Comparison of ENCODE assay signal across 15 mouse cellular contexts in genomic region chr13:60262449-60263028, GRCm38 (mm10).
DNase-seq lines count a peak whose midpoint lies in the region; TF ChIP-seq lines count a peak whose summit lies in the region.
"Had no signal": no experiment of that assay in that cellular context is flagged by ENCODE, and none has a peak within 500 bp of the region (broad histone marks: within the 10 kb centered on the region; RNA-seq: fewer than 3 reads in every experiment).

No protein-coding gene starts in this region.

- no peak overlapping the region for H3K4me3 ChIP-seq in heart, adult 2 months
- H3K4me3 ChIP-seq in hindbrain, embryonic 10.5 days: no peak overlapping the region
- H3K4me3 ChIP-seq: forebrain, embryonic 10.5 days; hindbrain, embryonic 15.5 days had no signal

- H3K27me3 ChIP-seq in heart, adult 2 months (ENCODE audit: control insufficient read depth, insufficient read depth, low read length): no peaks in the 10 kb centered on the region
- no peaks in the 10 kb centered on the region for H3K27me3 ChIP-seq in hindbrain, embryonic 10.5 days (ENCODE audit: insufficient read depth, poor library complexity, severe bottlenecking)
- H3K27me3 ChIP-seq: hindbrain, embryonic 15.5 days; Patski had no signal

- H3K9me3 ChIP-seq in hindbrain, embryonic 10.5 days: peaks cover 5% of the 10 kb centered on the region; the same call in 1 of the 2 replicates
- H3K9me3 ChIP-seq: hindbrain, embryonic 15.5 days had no signal

- TF ChIP-seq CTCF in heart, adult 2 months (IDR thresholded peaks at IDR 0.05): no peak

- H3K9ac ChIP-seq in heart, adult 2 months (ENCODE audit: low read depth, low read length): no peak overlapping the region
- H3K9ac ChIP-seq: hindbrain, embryonic 15.5 days had no signal

- H3K36me3 ChIP-seq in heart, adult 2 months (ENCODE audit: control insufficient read depth, insufficient read depth, low read length): no peaks in the 10 kb centered on the region
- H3K36me3 ChIP-seq in hindbrain, embryonic 10.5 days: no peaks in the 10 kb centered on the region
- H3K36me3 ChIP-seq: forebrain, embryonic 10.5 days; hindbrain, embryonic 15.5 days had no signal

- TF ChIP-seq POLR2A in heart, adult 2 months (IDR thresholded peaks at IDR 0.05; ENCODE audit: insufficient read depth, low read depth, low read length): no peak

- H3K79me2 ChIP-seq in heart, adult 2 months (replicated peaks; ENCODE audit: control insufficient read depth, insufficient read depth, low read length): no peaks in the 10 kb centered on the region

- H3K27ac ChIP-seq in heart, adult 2 months: no peak overlapping the region; the same call in 1 of the 2 replicates
- H3K27ac ChIP-seq in hindbrain, embryonic 10.5 days: no peak overlapping the region
- H3K27ac ChIP-seq: forebrain, embryonic 10.5 days; hindbrain, embryonic 15.5 days had no signal

- intact Hi-C loops in heart, adult 2 months (cut with DNase I): no loop called here

- no peak for TF ChIP-seq EP300 in heart, adult 2 months (IDR thresholded peaks at IDR 0.05; ENCODE audit: insufficient read depth, low read depth, low read length)

- H3K4me1 ChIP-seq in heart, adult 2 months (ENCODE audit: control insufficient read depth, insufficient read depth, low read length): no peaks in the 10 kb centered on the region
- H3K4me1 ChIP-seq in hindbrain, embryonic 10.5 days (replicated peaks): peaks cover 10% of the 10 kb centered on the region; the same call in 1 of the 2 replicates

- DNase-seq in heart, adult 11 months: peak; percentile 91
- no peak for DNase-seq in heart, adult 2 months
- peak; percentile 48 for DNase-seq in kidney, postnatal 10 days
- DNase-seq in kidney, postnatal 36 days: no peak
- peak; percentile 28 for DNase-seq in urinary bladder, postnatal 14 days (ENCODE audit: low spot score)
- no peak for DNase-seq in urinary bladder, adult 2 months (ENCODE audit: low spot score)
- no peak for DNase-seq in layer of hippocampus, adult 8-10 months (ENCODE audit: low spot score in 2 of 2)
- no peak for DNase-seq in hindbrain, embryonic 10.5 days (ENCODE audit: low spot score)
- DNase-seq: cerebellum, adult 11 months; cerebellum, postnatal 25 days; gastrocnemius, postnatal 36 days; thymus, postnatal 14 days had no signal

- WGBS in heart, adult 2 months: 69% methylated on average over 11 of the region's 11 CpGs
- 90% methylated on average over 11 of the region's 11 CpGs for WGBS in hindbrain, embryonic 10.5 days

Comparison
In these comparisons a context has a peak if more than half of its experiments do, and no peak if none do; other contexts are left out.
1. DNase-seq: peak in heart, adult 11 months (single experiment), kidney, postnatal 10 days (single experiment) and urinary bladder, postnatal 14 days (single experiment); none in heart, adult 2 months (0 of 2), kidney, postnatal 36 days (0 of 2), urinary bladder, adult 2 months (single experiment), layer of hippocampus, adult 8-10 months (0 of 2) and hindbrain, embryonic 10.5 days (single experiment).